Mouse (Mus musculus) cerebellum, adult (tissue): ENCODE results near the gene Prima1.

ENCODE experiments used
- ATAC-seq: cut with Nextera tagmentation; 2 replicates; pipeline ENCODE4 v1.9.2; 2017; ENCODE audit warnings: mild to moderate bottlenecking, moderate library complexity, mixed read lengths; ENCODE audit not compliant: insufficient number of reproducible peaks, low FRiP score, low TSS enrichment

Prima1 gene

DNA sequence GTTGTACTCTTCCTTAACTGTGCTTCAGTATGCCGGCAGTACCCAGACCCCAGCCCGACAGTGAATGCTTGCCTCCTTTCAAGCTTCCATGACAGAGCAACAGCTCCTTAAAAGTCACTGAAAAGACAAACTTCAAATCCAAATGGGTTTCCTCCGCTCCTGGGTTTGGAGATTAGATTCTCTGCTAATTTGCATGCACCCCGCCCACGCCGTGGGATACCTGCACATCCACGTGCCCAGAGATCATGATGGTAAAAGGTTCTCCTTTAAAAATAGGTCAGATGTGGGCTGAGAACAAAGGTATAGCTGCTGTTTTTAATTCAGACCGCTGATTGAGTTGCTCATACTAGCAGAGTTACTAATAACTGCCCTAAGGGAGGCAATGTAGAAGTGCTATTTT, 82.9 kb downstream of the Prima1 start:
- ATAC-seq = no peak

- no peak for ATAC-seq
These were observed 84.6 kb downstream of the Prima1 start for GRCm38 (mm10) chr12:103157129-103157910.

GRCm38 (mm10) chr12:103155406-103155805, 86.5 kb downstream of the Prima1 start:
- no peak for ATAC-seq

DNA sequence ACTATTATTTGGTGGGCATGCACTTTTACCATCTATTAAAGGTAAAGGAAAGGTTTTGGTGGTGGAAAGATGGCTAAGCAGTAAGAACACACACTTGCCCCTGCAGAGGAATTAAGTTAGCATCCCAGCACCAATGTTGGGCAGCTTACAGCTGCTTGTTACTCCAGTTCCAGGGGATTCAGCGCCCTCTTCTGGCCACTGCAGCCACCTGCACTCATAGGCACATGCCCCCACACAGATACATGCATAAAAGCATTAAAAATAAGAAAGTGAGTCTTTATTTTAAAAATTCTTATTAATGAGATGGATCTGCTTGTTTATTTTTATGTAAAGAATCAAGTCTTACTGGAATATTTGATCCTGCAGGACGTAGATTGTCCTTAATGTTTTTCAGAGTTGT, 87.0 kb downstream of the Prima1 start:
- no peak for ATAC-seq

GRCm38 (mm10) chr12:103150247-103150646, 91.7 kb downstream of the Prima1 start:
- ATAC-seq = no peak
